Mouse (Mus musculus): Measurements from ENCODE around the gene Lama1. TPM values are rescaled to one million over a fixed set of nuclear protein-coding genes. Genes with fewer than 3 reads are reported as not detected.

Gene Lama1
- polyA plus RNA-seq, 1 experiment: not detected

GRCm38 (mm10) chr17:67809171-67809570 is 112.1 kb downstream of the Lama1 start:
- no peak overlapping the region for H3K4me3 ChIP-seq (ENCODE audit: insufficient read depth, poor library complexity, severe bottlenecking)
- H3K36me3 ChIP-seq (ENCODE audit: control insufficient read depth, insufficient read depth): no peaks in the 10 kb centered on the region
- H3K79me3 ChIP-seq (ENCODE audit: low read depth): no peaks in the 10 kb centered on the region
- no peaks in the 10 kb centered on the region for H3K79me2 ChIP-seq (ENCODE audit: control insufficient read depth, insufficient read depth)
- TF ChIP-seq MAX (IDR thresholded peaks at IDR 0.05) (no peak), MYOD1 (IDR thresholded peaks at IDR 0.05; ENCODE audit: control insufficient read depth, insufficient read length, low read depth) (no peak), USF1 (IDR thresholded peaks at IDR 0.05; ENCODE audit: low read depth) (no peak), MYOG (IDR thresholded peaks at IDR 0.05; ENCODE audit: control insufficient read depth, extremely low read depth, insufficient read length) (no peak), CTCF (IDR thresholded peaks at IDR 0.05; ENCODE audit: control insufficient read depth, insufficient read depth, insufficient read length) (no peak), CEBPB (IDR thresholded peaks at IDR 0.05; ENCODE audit: low read depth) (no peak), FOSL1 (IDR thresholded peaks at IDR 0.05; ENCODE audit: insufficient read depth, low read length, poor library complexity, severe bottlenecking) (no peak)
- peaks cover 44% of the 10 kb centered on the region for H3K27me3 ChIP-seq (ENCODE audit: control insufficient read depth, insufficient read depth, insufficient read length)
- no peak overlapping the region for H3ac ChIP-seq (ENCODE audit: control insufficient read depth, insufficient read length, low read depth)

- Histone ChIP-seq H3K27me3 (ENCODE audit: control insufficient read depth, insufficient read depth, insufficient read length) (peaks cover 27% of the 10 kb centered on the region), H3K79me2 (ENCODE audit: control insufficient read depth, insufficient read depth) (no peaks in the 10 kb centered on the region), H3ac (ENCODE audit: control insufficient read depth, insufficient read length, low read depth) (no peak overlapping the region), H3K79me3 (ENCODE audit: low read depth) (no peaks in the 10 kb centered on the region), H3K4me3 (ENCODE audit: insufficient read depth, poor library complexity, severe bottlenecking) (no peak overlapping the region), H3K36me3 (ENCODE audit: control insufficient read depth, insufficient read depth) (no peaks in the 10 kb centered on the region)
- TF ChIP-seq CEBPB (IDR thresholded peaks at IDR 0.05; ENCODE audit: low read depth) (no peak), MYOG (IDR thresholded peaks at IDR 0.05; ENCODE audit: control insufficient read depth, extremely low read depth, insufficient read length) (no peak), CTCF (IDR thresholded peaks at IDR 0.05; ENCODE audit: control insufficient read depth, insufficient read depth, insufficient read length) (no peak), MAX (IDR thresholded peaks at IDR 0.05) (no peak), USF1 (IDR thresholded peaks at IDR 0.05; ENCODE audit: low read depth) (no peak), MYOD1 (IDR thresholded peaks at IDR 0.05; ENCODE audit: control insufficient read depth, insufficient read length, low read depth) (no peak)
Observed at GRCm38 (mm10) chr17:67813666-67814065, 116.6 kb downstream of the Lama1 start.

- TF ChIP-seq USF1 (IDR thresholded peaks at IDR 0.05; ENCODE audit: low read depth) (no peak), MAX (IDR thresholded peaks at IDR 0.05) (no peak), CEBPB (IDR thresholded peaks at IDR 0.05; ENCODE audit: low read depth) (no peak), MYOG (IDR thresholded peaks at IDR 0.05; ENCODE audit: control insufficient read depth, extremely low read depth, insufficient read length) (no peak), FOSL1 (IDR thresholded peaks at IDR 0.05; ENCODE audit: insufficient read depth, low read length, poor library complexity, severe bottlenecking) (no peak)
Observed at GRCm38 (mm10) chr17:67815720-67816119, 118.7 kb downstream of the Lama1 start.

GRCm38 (mm10) chr17:67816916-67817315 is 119.9 kb downstream of the Lama1 start:
- H3K79me3 ChIP-seq (ENCODE audit: low read depth): no peaks in the 10 kb centered on the region
- no peaks in the 10 kb centered on the region for H3K36me3 ChIP-seq (ENCODE audit: control insufficient read depth, insufficient read depth)
- TF ChIP-seq MYOG (IDR thresholded peaks at IDR 0.05; ENCODE audit: control insufficient read depth, extremely low read depth, insufficient read length): no peak
- no peak for TF ChIP-seq MAX (IDR thresholded peaks at IDR 0.05)
- TF ChIP-seq FOSL1 (IDR thresholded peaks at IDR 0.05; ENCODE audit: insufficient read depth, low read length, poor library complexity, severe bottlenecking): no peak
- TF ChIP-seq CTCF (IDR thresholded peaks at IDR 0.05; ENCODE audit: control insufficient read depth, insufficient read depth, insufficient read length): no peak
- H3ac ChIP-seq (ENCODE audit: control insufficient read depth, insufficient read length, low read depth): no peak overlapping the region
- no peaks in the 10 kb centered on the region for H3K79me2 ChIP-seq (ENCODE audit: control insufficient read depth, insufficient read depth)
- H3K4me3 ChIP-seq (ENCODE audit: insufficient read depth, poor library complexity, severe bottlenecking): no peak overlapping the region
- peaks cover 10% of the 10 kb centered on the region for H3K27me3 ChIP-seq (ENCODE audit: control insufficient read depth, insufficient read depth, insufficient read length)

More at GRCm38 (mm10) chr17:67815720-67816119, 118.7 kb downstream of the Lama1 start:
- Histone ChIP-seq H3K79me2 (ENCODE audit: control insufficient read depth, insufficient read depth) (no peaks in the 10 kb centered on the region), H3K36me3 (ENCODE audit: control insufficient read depth, insufficient read depth) (no peaks in the 10 kb centered on the region), H3K79me3 (ENCODE audit: low read depth) (no peaks in the 10 kb centered on the region), H3ac (ENCODE audit: control insufficient read depth, insufficient read length, low read depth) (no peak overlapping the region), H3K27me3 (ENCODE audit: control insufficient read depth, insufficient read depth, insufficient read length) (peaks cover 16% of the 10 kb centered on the region), H3K4me3 (ENCODE audit: insufficient read depth, poor library complexity, severe bottlenecking) (no peak overlapping the region)

GRCm38 (mm10) chr17:67827431-67827830 is 130.4 kb downstream of the Lama1 start:
- TF ChIP-seq FOSL1 (IDR thresholded peaks at IDR 0.05; ENCODE audit: insufficient read depth, low read length, poor library complexity, severe bottlenecking) (no peak), MYOG (IDR thresholded peaks at IDR 0.05; ENCODE audit: control insufficient read depth, extremely low read depth, insufficient read length) (no peak), CEBPB (IDR thresholded peaks at IDR 0.05; ENCODE audit: low read depth) (no peak), MYOD1 (IDR thresholded peaks at IDR 0.05; ENCODE audit: control insufficient read depth, insufficient read length, low read depth) (no peak), CTCF (IDR thresholded peaks at IDR 0.05; ENCODE audit: control insufficient read depth, insufficient read depth, insufficient read length) (no peak), MAX (IDR thresholded peaks at IDR 0.05) (no peak), USF1 (IDR thresholded peaks at IDR 0.05; ENCODE audit: low read depth) (no peak)
- Histone ChIP-seq H3K79me2 (ENCODE audit: control insufficient read depth, insufficient read depth) (no peaks in the 10 kb centered on the region), H3ac (ENCODE audit: control insufficient read depth, insufficient read length, low read depth) (no peak overlapping the region), H3K4me3 (ENCODE audit: insufficient read depth, poor library complexity, severe bottlenecking) (no peak overlapping the region), H3K27me3 (ENCODE audit: control insufficient read depth, insufficient read depth, insufficient read length) (no peaks in the 10 kb centered on the region), H3K36me3 (ENCODE audit: control insufficient read depth, insufficient read depth) (no peaks in the 10 kb centered on the region), H3K79me3 (ENCODE audit: low read depth) (no peaks in the 10 kb centered on the region)

- no peaks in the 10 kb centered on the region for H3K27me3 ChIP-seq (ENCODE audit: control insufficient read depth, insufficient read depth, insufficient read length)
- no peak for TF ChIP-seq MYOD1 (IDR thresholded peaks at IDR 0.05; ENCODE audit: control insufficient read depth, insufficient read length, low read depth)
- TF ChIP-seq MAX (IDR thresholded peaks at IDR 0.05): no peak
- no peak for TF ChIP-seq CEBPB (IDR thresholded peaks at IDR 0.05; ENCODE audit: low read depth)
- H3K79me3 ChIP-seq (ENCODE audit: low read depth): no peaks in the 10 kb centered on the region
- H3K36me3 ChIP-seq (ENCODE audit: control insufficient read depth, insufficient read depth): no peaks in the 10 kb centered on the region
- H3K79me2 ChIP-seq (ENCODE audit: control insufficient read depth, insufficient read depth): no peaks in the 10 kb centered on the region
- H3ac ChIP-seq (ENCODE audit: control insufficient read depth, insufficient read length, low read depth): no peak overlapping the region
- H3K4me3 ChIP-seq (ENCODE audit: insufficient read depth, poor library complexity, severe bottlenecking): no peak overlapping the region
Observed at GRCm38 (mm10) chr17:67836146-67836895, 139.3 kb downstream of the Lama1 start.

All from C2C12 (cell line).